Mouse (Mus musculus) CH12.LX (cell line): Measurements from ENCODE around the gene Atg10. TPM values are rescaled to one million over a fixed set of nuclear protein-coding genes. Genes with fewer than 3 reads are reported as not detected.

Source experiments
- DNase-seq: peaks from one replicate; pipeline ENCODE4 v3.0.0-alpha.2; 2013; ENCODE audit errors: extremely low read depth
- H3K27ac ChIP-seq: 2 replicates; pipeline ENCODE4 v1.5.1; 2012; ENCODE audit warnings: low read depth, mild to moderate bottlenecking, control low read depth, moderate library complexity; ENCODE audit not compliant: insufficient read depth
- H3K27me3 ChIP-seq: replicated peaks from 2 replicates; pipeline ENCODE3; 2012; ENCODE audit warnings: inconsistent platforms
- H3K36me3 ChIP-seq, 2 experiments: replicated peaks in 1 of 2; 2 replicates each; pipeline versions ENCODE3 to v1.6.1; 2012; ENCODE audit warnings: inconsistent platforms in 1 of 2, low read length in 1 of 2, mild to moderate bottlenecking in 1 of 2, mixed read lengths in 1 of 2, moderate library complexity in 1 of 2; ENCODE audit not compliant: control insufficient read depth in 1 of 2, insufficient read depth in 1 of 2
- H3K4me1 ChIP-seq, 2 experiments: 2 replicates each; pipeline ENCODE4 v1.6.1; 2012; ENCODE audit warnings: inconsistent platforms in 1 of 2, moderate library complexity in 1 of 2; ENCODE audit not compliant: insufficient read depth in 2 of 2, control insufficient read depth in 1 of 2
- H3K4me2 ChIP-seq: 2 replicates; pipeline ENCODE4 v1.6.1; 2012; ENCODE audit warnings: low read depth, mild to moderate bottlenecking, control low read depth; ENCODE audit not compliant: poor library complexity, insufficient read depth, severe bottlenecking
- H3K4me3 ChIP-seq, 3 experiments: fragments of 150-350 bp in 1 of 3; sonication (generic) in 1 of 3; replicated peaks in 1 of 3; 2 replicates each; pipeline versions ENCODE3 to v1.5.1; 2011 to 2012; ENCODE audit warnings: low read depth in 2 of 3, low read length in 2 of 3, mild to moderate bottlenecking in 2 of 3, moderate library complexity in 2 of 3, control low read depth in 1 of 3, improper control_type of control experiment in 1 of 3, inconsistent platforms in 1 of 3, mixed read lengths in 1 of 3; ENCODE audit not compliant: poor library complexity in 1 of 3
- H3K79me2 ChIP-seq: replicated peaks from 2 replicates; pipeline ENCODE4 v1.6.1; 2012; ENCODE audit warnings: mild to moderate bottlenecking, moderate library complexity; ENCODE audit not compliant: control insufficient read depth, poor library complexity, insufficient read depth, severe bottlenecking; ENCODE audit errors: extremely low read depth
- H3K9ac ChIP-seq: 2 replicates; pipeline ENCODE4 v1.6.1; 2012; ENCODE audit warnings: low read depth, mild to moderate bottlenecking, control low read depth, moderate library complexity; ENCODE audit not compliant: insufficient read depth
- H3K9me3 ChIP-seq: replicated peaks from 2 replicates; pipeline ENCODE3; 2012; ENCODE audit warnings: low read length, inconsistent platforms, mixed read lengths
- BHLHE40 ChIP-seq: IDR thresholded peaks from 2 replicates; pipeline ENCODE4 v1.6.1; 2011; ENCODE audit warnings: mild to moderate bottlenecking, low read depth, low read length, improper control_type of control experiment
- CHD2 ChIP-seq: IDR thresholded peaks from 2 replicates; pipeline ENCODE4 v1.6.1; 2011; ENCODE audit warnings: low read length, improper control_type of control experiment
- E2F4 ChIP-seq: IDR thresholded peaks from 2 replicates; pipeline ENCODE4 v1.6.1; 2011; ENCODE audit warnings: low read depth, low read length, improper control_type of control experiment; ENCODE audit not compliant: insufficient replicate concordance
- ETS1 ChIP-seq: conservative IDR thresholded peaks from 2 replicates; pipeline ENCODE4 v1.6.1; 2012; ENCODE audit warnings: low read depth, mild to moderate bottlenecking, inconsistent platforms, low read length, improper control_type of control experiment, moderate library complexity
- HCFC1 ChIP-seq: IDR thresholded peaks from 2 replicates; pipeline ENCODE4 v1.6.1; 2012; ENCODE audit warnings: low read depth, mild to moderate bottlenecking, inconsistent platforms, low read length, improper control_type of control experiment
- IRF4 ChIP-seq: IDR thresholded peaks from 2 replicates; pipeline ENCODE4 v1.6.1; 2014; ENCODE audit warnings: low read depth, mild to moderate bottlenecking, inconsistent platforms, low read length, improper control_type of control experiment
- JUN ChIP-seq: IDR thresholded peaks from 2 replicates; pipeline ENCODE4 v1.6.1; 2011; ENCODE audit warnings: low read depth, mild to moderate bottlenecking, low read length, improper control_type of control experiment, moderate library complexity; ENCODE audit not compliant: insufficient read depth
- MXI1 ChIP-seq: IDR thresholded peaks from 2 replicates; pipeline ENCODE4 v1.6.1; 2011; ENCODE audit warnings: mild to moderate bottlenecking, low read depth, low read length, improper control_type of control experiment
- NELFE ChIP-seq: IDR thresholded peaks from 2 replicates; pipeline ENCODE4 v1.6.1; 2011; ENCODE audit warnings: low read depth, low read length, improper control_type of control experiment
- NRF1 ChIP-seq: IDR thresholded peaks from 2 replicates; pipeline ENCODE4 v1.6.1; 2014; ENCODE audit warnings: low read depth, mild to moderate bottlenecking, inconsistent platforms, low read length, improper control_type of control experiment, moderate library complexity
- RAD21 ChIP-seq: IDR thresholded peaks from 2 replicates; pipeline ENCODE4 v1.6.1; 2011; ENCODE audit warnings: low read depth, mild to moderate bottlenecking, low read length, improper control_type of control experiment, moderate library complexity
- RCOR1 ChIP-seq: conservative IDR thresholded peaks from 2 replicates; pipeline ENCODE4 v1.6.1; 2012; ENCODE audit warnings: low read depth, mild to moderate bottlenecking, inconsistent platforms, low read length, improper control_type of control experiment
- SIN3A ChIP-seq: IDR thresholded peaks from 2 replicates; pipeline ENCODE4 v1.6.1; 2012; ENCODE audit warnings: low read length, improper control_type of control experiment, inconsistent platforms
- UBTF ChIP-seq: IDR thresholded peaks from 2 replicates; pipeline ENCODE4 v1.6.1; 2012; ENCODE audit warnings: low read depth, mild to moderate bottlenecking, inconsistent platforms, low read length, improper control_type of control experiment, moderate library complexity
- ZMIZ1 ChIP-seq: IDR thresholded peaks from 2 replicates; pipeline ENCODE4 v1.6.1; 2012; ENCODE audit warnings: low read depth, mild to moderate bottlenecking, inconsistent platforms, low read length, improper control_type of control experiment
- ZNF384 ChIP-seq: IDR thresholded peaks from 2 replicates; pipeline ENCODE4 v1.6.1; 2012; ENCODE audit warnings: low read depth, low read length, improper control_type of control experiment, inconsistent platforms
- dilution Hi-C: fragments of 300-500 bp; cut with MboI; formaldehyde crosslinking; loops from 2 replicates; pipeline ENCODE4 v1.14.3; 2020; ENCODE audit warnings: low sequenced_read_pairs; ENCODE audit not compliant: extremely low pct_unique_long_range_greater_than_20kb, extremely low pct_ligation_motif_present
- in situ Hi-C: fragments of 300-500 bp; cut with MboI; formaldehyde crosslinking; loops from 3 replicates; pipeline ENCODE4 v1.14.3; 2019; ENCODE audit warnings: low sequenced_read_pairs, low pct_ligation_motif_present, low pct_unique_long_range_greater_than_20kb, mixed read lengths
- polyA plus RNA-seq: library from polyadenylated mRNA; unstranded; fragments of >175 nt; gene quantifications from 2 replicates; pipeline ENCODE4 v1.2.1, GENCODE M21; 2012; ENCODE audit warnings: low read depth; ENCODE audit not compliant: insufficient read length
- total RNA-seq, 2 experiments: library from RNA; depleted of rRNA; stranded (reverse); fragments of 300-350 nt in 1 of 2; fragments of >200 nt in 1 of 2; gene quantifications; 2 replicates each; pipeline ENCODE4 v1.2.3; 2012 to 2014

Gene Atg10
- total and polyA plus RNA-seq, 3 experiments: 3.4 to 7.2 (median 4.2) TPM

DNA sequence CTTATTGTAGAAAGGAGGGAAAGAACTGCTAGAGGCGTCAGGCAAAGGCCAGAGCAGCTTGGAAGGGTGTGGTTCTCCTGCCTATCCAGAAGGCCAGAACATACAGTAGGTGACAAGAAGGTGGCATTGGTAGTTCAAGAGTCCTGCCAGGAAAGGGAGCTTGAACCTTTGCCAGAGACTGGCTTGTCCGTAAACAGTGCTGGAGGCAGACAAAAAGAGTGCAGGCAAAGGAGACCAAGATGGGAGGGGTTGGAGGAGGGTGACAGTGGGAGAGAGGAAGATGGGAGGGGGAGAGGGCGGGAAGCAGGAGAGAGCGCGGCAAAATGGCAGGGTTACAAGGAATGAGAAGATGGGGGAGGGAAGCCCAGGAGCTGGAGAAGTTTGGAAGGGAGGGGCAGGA is 61.3 kb downstream of the Atg10 start:
- dilution Hi-C loops (no loop called here), in situ Hi-C loops (no loop called here)
- no peaks in the 10 kb centered on the region for H3K9me3 ChIP-seq
- H3K9ac ChIP-seq: no peak overlapping the region
- H3K4me3 ChIP-seq: no peak overlapping the region
- no peak for DNase-seq
- H3K79me2 ChIP-seq: no peaks in the 10 kb centered on the region
- H3K4me1 ChIP-seq: no peaks in the 10 kb centered on the region
- H3K27ac ChIP-seq: no peak overlapping the region
- TF ChIP-seq CHD2 (no peak), RAD21 (no peak), ZMIZ1 (no peak), NRF1 (no peak), RCOR1 (no peak), IRF4 (no peak), UBTF (no peak), SIN3A (no peak), NELFE (no peak), ETS1 (no peak), BHLHE40 (no peak), JUN (no peak), HCFC1 (no peak), E2F4 (no peak), ZNF384 (no peak)
- H3K4me2 ChIP-seq: no peak overlapping the region
- no peaks in the 10 kb centered on the region for H3K36me3 ChIP-seq
- H3K27me3 ChIP-seq: no peaks in the 10 kb centered on the region

DNA sequence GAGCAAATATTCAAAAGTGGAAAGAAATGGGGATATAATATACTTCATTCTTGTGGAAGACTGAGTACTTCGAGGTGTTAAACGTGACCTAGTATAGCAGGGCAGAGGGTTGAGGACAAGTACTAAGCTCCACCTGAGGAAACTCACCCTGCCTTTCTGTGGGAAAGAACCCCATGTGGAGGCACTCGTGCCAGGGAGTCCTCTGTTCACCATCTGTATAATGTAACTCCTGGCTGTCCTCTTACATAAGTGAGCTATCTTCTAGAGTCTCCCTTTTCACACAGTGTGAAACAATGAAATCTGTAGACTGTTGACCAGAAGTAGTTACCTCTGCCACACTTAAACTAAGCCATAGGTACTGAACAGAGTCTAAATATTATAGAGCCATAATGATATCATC is 63.2 kb downstream of the Atg10 start:
- dilution Hi-C loops: no loop called here
- Histone ChIP-seq H3K79me2 (no peaks in the 10 kb centered on the region), H3K9me3 (no peaks in the 10 kb centered on the region), H3K4me2 (no peak overlapping the region), H3K27ac (no peak overlapping the region), H3K36me3 (no peaks in the 10 kb centered on the region), H3K9ac (no peak overlapping the region), H3K4me3 (no peak overlapping the region), H3K27me3 (no peaks in the 10 kb centered on the region), H3K4me1 (no peaks in the 10 kb centered on the region)
- in situ Hi-C loops: no loop called here
- no peak for DNase-seq
- TF ChIP-seq RAD21: no peak
- TF ChIP-seq MXI1: no peak
